Mouse (Mus musculus): Measurements from ENCODE around the gene Vmn2r112.
"Not testable (repeated sequence)": the region's sequence is repeated elsewhere in the genome, so short reads cannot be mapped to it uniquely, and the experiment has no call there.

The Vmn2r112 gene

DNA sequence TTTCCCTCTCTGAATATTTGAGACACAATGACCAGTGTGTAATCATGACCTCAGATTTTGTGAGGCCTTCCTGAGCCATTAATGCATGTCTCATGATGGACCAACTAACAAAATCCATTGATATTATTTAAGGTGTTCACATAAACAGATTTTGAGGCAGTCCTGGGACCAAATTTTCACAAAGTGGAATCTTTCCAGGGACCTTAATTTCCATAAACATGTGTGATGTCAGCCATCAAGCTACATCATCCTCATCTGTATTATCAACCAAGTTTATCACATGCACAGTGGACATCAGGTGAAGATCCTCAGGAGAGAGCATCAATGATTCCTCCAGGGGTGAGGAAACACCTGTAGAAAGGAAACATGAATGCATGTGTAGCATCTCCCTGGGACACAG is at the start of gene Vmn2r112:
Gene Vmn2r112 (plus strand): TSS at position 301 of the 400 bp plus-strand sequence.
- CTCF ChIA-PET: not testable (repeated sequence)

DNA sequence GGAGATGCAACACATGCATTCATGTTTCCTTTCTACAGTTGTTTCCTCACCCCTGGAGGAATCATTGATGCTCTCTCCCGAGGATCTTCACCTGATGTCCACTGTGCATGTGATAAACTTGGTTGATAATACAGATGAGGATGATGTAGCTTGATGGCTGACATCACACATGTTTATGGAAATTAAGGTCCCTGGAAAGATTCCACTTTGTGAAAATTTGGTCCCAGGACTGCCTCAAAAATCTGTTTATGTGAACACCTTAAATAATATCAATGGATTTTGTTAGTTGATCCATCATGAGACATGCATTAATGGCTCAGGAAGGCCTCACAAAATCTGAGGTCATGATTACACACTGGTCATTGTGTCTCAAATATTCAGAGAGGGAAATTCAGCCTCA is 27.4 kb upstream of the Vmn2r112 start, which contains the start of gene Vmn2r111:
Gene Vmn2r111 (minus strand): TSS at position 101 of the 400 bp plus-strand sequence.
- POLR2A ChIA-PET, CTCF ChIA-PET: not testable (repeated sequence)

More for the DNA sequence above, at the start of gene Vmn2r112:
- POLR2A ChIA-PET: not testable (repeated sequence)

DNA sequence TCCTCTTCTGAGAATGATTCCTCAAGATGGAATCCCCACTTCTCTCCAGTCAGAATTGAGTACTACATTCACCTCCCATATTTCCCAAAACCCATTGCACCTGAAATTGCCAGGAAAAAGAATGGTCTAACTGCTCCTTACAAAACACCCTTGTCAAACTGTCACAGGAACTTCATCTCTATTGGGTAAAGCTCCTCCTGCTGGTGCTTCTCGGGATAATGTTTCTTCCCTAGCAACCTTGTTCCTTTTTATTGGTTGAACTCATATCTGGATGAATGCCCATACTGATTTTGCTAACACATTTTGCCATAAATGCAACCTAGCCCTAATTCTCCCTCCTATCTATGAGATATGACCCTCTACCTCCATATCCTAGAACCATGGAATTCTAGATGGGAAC is 29.9 kb downstream of the Vmn2r112 start:
- ChIA-PET CTCF (interaction anchor here in 3 of 4 experiments (0.8 to 1.0 kb wide), 3 partner anchors 66 to 1164 kb away, joined by 3 to 4 read pairs (median 3); no protein-coding TSS in a partner anchor), POLR2A (no interaction called here)
